Mouse (Mus musculus) hindbrain, embryonic 16.5 days (tissue): ENCODE measurements around the gene Slc2a9. TPM values are rescaled to one million over a fixed set of nuclear protein-coding genes. Genes with fewer than 3 reads are reported as not detected.

ENCODE experiments used
- ATAC-seq: fragments of 200-750 bp; cut with Nextera tagmentation; 2 replicates; pipeline ENCODE4 v1.8.0; 2017; ENCODE audit warnings: moderate TSS enrichment, moderate library complexity
- H3K27ac ChIP-seq: fragments of 300-500 bp; sonication (generic); 2 replicates; pipeline ENCODE4 v1.5.1; 2014; ENCODE audit warnings: low read depth, mild to moderate bottlenecking, control low read depth, low read length, moderate library complexity
- H3K27me3 ChIP-seq: fragments of 300-500 bp; sonication (generic); replicated peaks from 2 replicates; pipeline ENCODE4 v1.6.1; 2014; ENCODE audit warnings: low read length; ENCODE audit not compliant: control insufficient read depth, insufficient read depth
- H3K36me3 ChIP-seq: fragments of 300-500 bp; sonication (generic); 2 replicates; pipeline ENCODE4 v1.6.1; 2014; ENCODE audit warnings: mild to moderate bottlenecking, low read length, moderate library complexity, mixed read lengths; ENCODE audit not compliant: control insufficient read depth, insufficient read depth
- H3K4me1 ChIP-seq: fragments of 300-500 bp; sonication (generic); 2 replicates; pipeline ENCODE4 v1.6.1; 2014; ENCODE audit warnings: low read depth, low read length; ENCODE audit not compliant: control insufficient read depth, insufficient read depth
- H3K4me2 ChIP-seq: fragments of 300-500 bp; sonication (generic); 2 replicates; pipeline ENCODE4 v1.6.1; 2014; ENCODE audit warnings: mild to moderate bottlenecking, low read length, control low read depth, moderate library complexity
- H3K4me3 ChIP-seq: fragments of 300-500 bp; sonication (generic); 2 replicates; pipeline ENCODE4 v1.5.1; 2014; ENCODE audit warnings: mild to moderate bottlenecking, low read length, control low read depth, moderate library complexity
- H3K9ac ChIP-seq: fragments of 300-500 bp; sonication (generic); 2 replicates; pipeline ENCODE4 v1.6.1; 2014; ENCODE audit warnings: low read depth, mild to moderate bottlenecking, control low read depth, low read length, moderate library complexity
- H3K9me3 ChIP-seq: fragments of 300-500 bp; sonication (generic); 2 replicates; pipeline ENCODE4 v1.6.1; 2014; ENCODE audit warnings: mild to moderate bottlenecking, low read length, moderate library complexity; ENCODE audit not compliant: control insufficient read depth
- WGBS: fragments of 180-500 bp; shearing (Covaris S2); extraction: QIAGEN DNeasy Blood & Tissue Kit; methylation state at CpG from one replicate; pipeline ENCODE4 v1.1.7; 2014; 5-methylcytosine and 5-hydroxymethylcytosine counted together
- polyA plus RNA-seq: library from polyadenylated mRNA; unstranded; fragments of >200 nt; fragmentation: Nextera tagmentation; extraction: Ambion mirVana; gene quantifications from 2 replicates; pipeline ENCODE4 v1.2.1, GENCODE M21; 2015

Slc2a9 gene
- polyA plus RNA-seq, 1 experiment from 2014 or later: 0.44 TPM

DNA sequence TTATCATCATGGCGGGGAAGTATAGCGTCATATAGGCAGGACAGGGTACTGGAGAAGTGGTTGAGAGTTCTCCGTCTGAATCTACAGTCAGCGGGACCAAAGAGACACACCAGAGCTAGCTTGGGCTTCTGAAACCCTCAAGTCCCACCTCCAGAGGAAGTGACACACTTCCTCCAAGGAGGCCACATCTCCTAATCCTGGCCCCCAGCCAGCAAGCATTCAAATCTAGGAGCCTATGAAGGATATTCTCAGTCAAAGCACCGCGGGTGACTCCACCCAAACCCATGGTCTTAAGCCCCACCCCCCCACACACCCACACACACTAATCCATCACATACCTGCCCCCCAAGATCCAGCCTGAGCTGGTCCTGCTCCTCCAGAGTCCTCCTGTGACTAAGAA lies 9.1 kb downstream of the Slc2a9 start:
- no peak for ATAC-seq
- Histone ChIP-seq H3K9me3 (no peaks in the 10 kb centered on the region), H3K4me3 (no peak overlapping the region), H3K27ac (no peak overlapping the region), H3K36me3 (no peaks in the 10 kb centered on the region), H3K4me1 (no peaks in the 10 kb centered on the region), H3K4me2 (no peak overlapping the region), H3K27me3 (no peaks in the 10 kb centered on the region), H3K9ac (no peak overlapping the region)
- WGBS: 88% methylated on average over 6 of the region's 6 CpGs

- Histone ChIP-seq H3K4me1 (no peaks in the 10 kb centered on the region), H3K9me3 (no peaks in the 10 kb centered on the region), H3K4me3 (no peak overlapping the region), H3K27ac (no peak overlapping the region), H3K36me3 (no peaks in the 10 kb centered on the region), H3K9ac (no peak overlapping the region), H3K4me2 (no peak overlapping the region), H3K27me3 (no peaks in the 10 kb centered on the region)
- 84% methylated on average over 8 of the region's 8 CpGs for WGBS
- no peak for ATAC-seq
Observed at GRCm38 (mm10) chr5:38491763-38492162, 11.2 kb downstream of the Slc2a9 start.

GRCm38 (mm10) chr5:38489739-38490138 lies 13.2 kb downstream of the Slc2a9 start:
- Histone ChIP-seq H3K4me2 (no peak overlapping the region), H3K36me3 (no peaks in the 10 kb centered on the region), H3K9ac (no peak overlapping the region), H3K9me3 (no peaks in the 10 kb centered on the region), H3K4me3 (no peak overlapping the region), H3K27ac (no peak overlapping the region), H3K27me3 (no peaks in the 10 kb centered on the region), H3K4me1 (no peaks in the 10 kb centered on the region)
- ATAC-seq: no peak
- WGBS: 90% methylated on average over 4 of the region's 4 CpGs

- Histone ChIP-seq H3K9ac (no peak overlapping the region), H3K4me1 (no peaks in the 10 kb centered on the region), H3K27me3 (no peaks in the 10 kb centered on the region), H3K36me3 (no peaks in the 10 kb centered on the region), H3K4me3 (no peak overlapping the region), H3K27ac (no peak overlapping the region), H3K9me3 (no peaks in the 10 kb centered on the region), H3K4me2 (no peak overlapping the region)
- 85% methylated on average over 20 of the region's 20 CpGs for whole genome bisulfite sequencing
- ATAC-seq: no peak
Observed at GRCm38 (mm10) chr5:38488673-38489615, 14.0 kb downstream of the Slc2a9 start.

DNA sequence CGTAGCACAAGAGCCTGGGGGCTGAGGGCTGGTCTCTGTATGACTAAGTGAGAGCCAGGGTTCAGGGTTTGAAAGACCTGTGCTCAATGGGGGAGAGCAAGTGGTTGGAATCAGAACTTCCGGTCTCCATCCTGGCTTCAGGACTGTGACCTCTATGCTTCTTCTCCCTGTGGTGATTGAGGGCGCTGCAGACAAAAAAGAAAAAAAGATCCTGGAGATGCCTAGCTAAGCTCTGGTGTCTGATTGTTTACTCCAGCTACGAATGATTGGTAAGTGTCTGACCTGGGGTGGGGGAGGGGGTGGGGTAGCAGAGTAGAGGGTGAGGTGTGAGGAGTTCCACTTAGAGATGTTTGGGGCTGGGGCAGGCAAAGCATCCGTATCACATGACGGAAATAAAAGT lies 14.9 kb downstream of the Slc2a9 start:
- ATAC-seq: no peak
- no peak overlapping the region for H3K4me2 ChIP-seq
- WGBS: 68% methylated on average over 6 of the region's 6 CpGs
- H3K4me1 ChIP-seq: no peaks in the 10 kb centered on the region
- no peak overlapping the region for H3K9ac ChIP-seq
- H3K9me3 ChIP-seq: no peaks in the 10 kb centered on the region
- H3K27ac ChIP-seq: no peak overlapping the region
- no peak overlapping the region for H3K4me3 ChIP-seq
- H3K36me3 ChIP-seq: no peaks in the 10 kb centered on the region
- no peaks in the 10 kb centered on the region for H3K27me3 ChIP-seq

GRCm38 (mm10) chr5:38487247-38487646 lies 15.7 kb downstream of the Slc2a9 start:
- Histone ChIP-seq H3K27ac (no peak overlapping the region), H3K36me3 (no peaks in the 10 kb centered on the region), H3K4me3 (no peak overlapping the region), H3K9ac (no peak overlapping the region), H3K9me3 (no peaks in the 10 kb centered on the region), H3K4me1 (no peaks in the 10 kb centered on the region), H3K27me3 (no peaks in the 10 kb centered on the region), H3K4me2 (no peak overlapping the region)
- WGBS: 82% methylated on average over 4 of the region's 4 CpGs
- ATAC-seq: no peak

GRCm38 (mm10) chr5:38485946-38486345 lies 17.0 kb downstream of the Slc2a9 start:
- peaks cover 1% of the 10 kb centered on the region for H3K4me1 ChIP-seq

GRCm38 (mm10) chr5:38483518-38484110 lies 19.3 kb downstream of the Slc2a9 start:
- Histone ChIP-seq H3K27me3 (no peaks in the 10 kb centered on the region), H3K36me3 (no peaks in the 10 kb centered on the region), H3K4me3 (no peak overlapping the region), H3K9me3 (no peaks in the 10 kb centered on the region), H3K27ac (no peak overlapping the region), H3K9ac (no peak overlapping the region), H3K4me1 (peaks cover 12% of the 10 kb centered on the region), H3K4me2 (no peak overlapping the region)
- 76% methylated on average over 7 of the region's 7 CpGs for WGBS
- ATAC-seq: no peak

More at GRCm38 (mm10) chr5:38485946-38486345, 17.0 kb downstream of the Slc2a9 start:
- Histone ChIP-seq H3K4me3 (no peak overlapping the region), H3K9me3 (no peaks in the 10 kb centered on the region), H3K27ac (no peak overlapping the region), H3K36me3 (no peaks in the 10 kb centered on the region), H3K27me3 (no peaks in the 10 kb centered on the region), H3K9ac (no peak overlapping the region), H3K4me2 (no peak overlapping the region)
- WGBS: 80% methylated on average over 4 of the region's 4 CpGs
- ATAC-seq: no peak
